Mouse (Mus musculus): ENCODE measurements at regions not wholly inside any gene's neighbourhood (a gene's known extent, or its start where the extent isn't known, plus 50 kb on each side); places are given as distances from the start of the nearest gene placed in this dataset.

DNA sequence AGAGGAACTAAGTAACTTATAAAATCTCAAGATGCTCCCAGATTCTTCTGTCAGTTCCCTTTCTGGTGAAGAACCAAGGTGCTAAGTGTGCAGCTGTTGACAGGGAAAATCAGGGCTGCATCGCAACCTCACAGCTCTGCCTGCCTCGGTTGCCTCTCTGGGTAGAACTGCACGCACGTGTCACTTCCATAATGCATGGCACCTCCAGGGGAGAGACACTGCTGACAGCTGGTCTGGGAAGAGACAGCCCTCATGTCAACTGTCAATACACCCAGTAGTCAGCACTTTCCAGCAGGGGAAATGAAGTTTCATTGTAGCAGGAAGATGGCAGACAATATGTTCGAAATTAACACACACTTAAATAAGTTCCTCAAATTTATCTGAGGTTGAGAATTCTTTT, 376.2 kb upstream of the Nrp1 start:
- TF ChIP-seq CTCF (IDR thresholded peaks at IDR 0.05; ENCODE audit: borderline replicate concordance, extremely low read depth, insufficient read depth, insufficient read length) (no peak), POLR2A (IDR thresholded peaks at IDR 0.05; ENCODE audit: borderline replicate concordance, extremely low read depth, insufficient read depth, insufficient read length, poor library complexity, severe bottlenecking) (no peak)
- DNase-seq (ENCODE audit: low read depth) = no peak

GRCm38 (mm10) chr8:127985616-127986015, 372.8 kb upstream of the Nrp1 start:
- peak; percentile 40 for DNase-seq (ENCODE audit: low read depth)
- TF ChIP-seq CTCF (IDR thresholded peaks at IDR 0.05; ENCODE audit: borderline replicate concordance, extremely low read depth, insufficient read depth, insufficient read length) (no peak), POLR2A (IDR thresholded peaks at IDR 0.05; ENCODE audit: borderline replicate concordance, extremely low read depth, insufficient read depth, insufficient read length, poor library complexity, severe bottlenecking) (no peak)

DNA sequence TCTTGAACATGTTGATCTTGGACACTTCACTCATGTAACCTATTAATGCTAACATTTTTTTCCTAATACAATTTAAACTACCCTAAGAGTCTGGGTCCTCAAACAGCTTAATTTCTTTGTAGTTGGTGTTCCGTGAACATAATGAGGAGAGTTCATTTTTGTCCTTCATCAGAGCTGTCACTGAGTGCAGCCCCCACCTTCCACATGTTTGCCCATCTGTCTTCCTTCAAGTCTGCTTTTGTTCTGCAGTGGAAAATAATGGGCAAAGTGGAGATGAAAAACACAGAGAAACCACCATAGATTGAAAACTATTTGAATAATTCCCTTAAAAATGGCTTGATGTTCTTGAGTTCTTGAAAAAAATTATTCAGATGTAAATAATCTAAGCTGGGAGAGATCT, 369.5 kb upstream of the Nrp1 start:
- no peak for TF ChIP-seq CTCF (IDR thresholded peaks at IDR 0.05; ENCODE audit: borderline replicate concordance, extremely low read depth, insufficient read depth, insufficient read length)
- TF ChIP-seq POLR2A (IDR thresholded peaks at IDR 0.05; ENCODE audit: borderline replicate concordance, extremely low read depth, insufficient read depth, insufficient read length, poor library complexity, severe bottlenecking) = no peak
- DNase-seq (ENCODE audit: low read depth) = peak; percentile 25

DNA sequence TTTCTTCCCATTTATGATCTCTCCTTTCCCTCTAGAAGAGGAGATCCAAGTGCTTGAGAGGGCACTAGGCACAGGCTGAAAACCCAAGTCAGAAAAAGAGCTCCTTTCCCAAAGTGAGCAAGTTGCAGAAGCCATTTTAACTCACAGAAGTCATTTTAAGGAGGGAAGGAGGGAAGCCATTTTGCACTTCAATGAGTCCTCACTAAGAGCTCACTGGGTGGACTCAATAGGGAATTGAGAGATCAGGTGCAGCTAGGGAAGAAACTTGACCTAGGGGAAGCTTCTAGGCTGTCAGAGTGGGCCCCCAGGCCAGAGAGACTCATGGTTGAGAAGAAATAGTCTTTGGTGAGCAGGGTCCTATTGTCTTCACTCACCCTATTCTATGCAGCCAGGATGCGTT, 363.5 kb upstream of the Nrp1 start:
- no peak for DNase-seq (ENCODE audit: low read depth)
- TF ChIP-seq POLR2A (IDR thresholded peaks at IDR 0.05; ENCODE audit: borderline replicate concordance, extremely low read depth, insufficient read depth, insufficient read length, poor library complexity, severe bottlenecking) (no peak), CTCF (IDR thresholded peaks at IDR 0.05; ENCODE audit: borderline replicate concordance, extremely low read depth, insufficient read depth, insufficient read length) (no peak)

DNA sequence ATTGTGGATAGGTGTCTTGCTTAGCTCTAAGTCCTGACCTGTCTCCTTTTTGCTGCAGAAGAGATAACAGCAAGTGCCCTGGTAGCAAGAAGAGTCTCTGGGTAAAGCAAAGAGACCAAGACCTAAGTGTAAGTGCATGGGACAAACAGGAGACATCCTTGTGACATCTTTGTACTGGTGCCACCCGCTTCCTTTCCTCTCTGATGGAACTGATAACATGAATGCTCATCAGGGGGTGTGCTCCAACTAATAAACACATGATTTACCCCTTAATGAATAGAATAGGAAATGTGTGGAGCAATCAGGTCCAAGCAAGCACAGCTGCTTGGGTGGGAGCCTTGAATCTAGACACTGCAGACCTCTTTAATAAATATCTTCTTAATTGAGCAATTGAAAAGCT, 362.9 kb upstream of the Nrp1 start:
- TF ChIP-seq CTCF (IDR thresholded peaks at IDR 0.05; ENCODE audit: borderline replicate concordance, extremely low read depth, insufficient read depth, insufficient read length) = no peak
- TF ChIP-seq POLR2A (IDR thresholded peaks at IDR 0.05; ENCODE audit: borderline replicate concordance, extremely low read depth, insufficient read depth, insufficient read length, poor library complexity, severe bottlenecking) = no peak
- peak; percentile 16 for DNase-seq (ENCODE audit: low read depth)

GRCm38 (mm10) chr8:128002386-128002785, 356.0 kb upstream of the Nrp1 start:
- TF ChIP-seq CTCF (IDR thresholded peaks at IDR 0.05; ENCODE audit: borderline replicate concordance, extremely low read depth, insufficient read depth, insufficient read length) (no peak), POLR2A (IDR thresholded peaks at IDR 0.05; ENCODE audit: borderline replicate concordance, extremely low read depth, insufficient read depth, insufficient read length, poor library complexity, severe bottlenecking) (no peak)
- DNase-seq (ENCODE audit: low read depth) = no peak

GRCm38 (mm10) chr8:128002806-128003205, 355.6 kb upstream of the Nrp1 start:
- no peak for TF ChIP-seq POLR2A (IDR thresholded peaks at IDR 0.05; ENCODE audit: borderline replicate concordance, extremely low read depth, insufficient read depth, insufficient read length, poor library complexity, severe bottlenecking)
- no peak for TF ChIP-seq CTCF (IDR thresholded peaks at IDR 0.05; ENCODE audit: borderline replicate concordance, extremely low read depth, insufficient read depth, insufficient read length)
- DNase-seq (ENCODE audit: low read depth) = no peak

DNA sequence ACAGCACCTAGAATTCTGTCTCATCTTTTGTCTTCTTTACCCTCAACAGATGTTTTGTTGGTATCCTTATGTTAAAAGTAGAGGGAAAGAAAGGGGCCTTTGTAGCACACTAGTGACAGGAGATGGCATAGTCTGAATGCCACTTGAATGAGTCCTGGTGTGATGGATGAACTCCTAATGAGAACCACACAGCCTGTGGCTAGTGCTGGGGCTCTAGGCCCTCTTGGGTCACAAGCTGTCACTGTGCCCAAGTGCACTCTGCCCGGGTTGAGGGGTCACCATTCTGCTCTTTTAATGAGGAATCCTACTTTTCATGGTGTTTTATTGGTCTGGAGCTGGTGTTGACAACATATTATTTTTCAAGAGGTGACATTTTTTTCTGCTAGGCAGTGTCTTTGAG, 355.0 kb upstream of the Nrp1 start:
- DNase-seq (ENCODE audit: low read depth) = no peak
- no peak for TF ChIP-seq POLR2A (IDR thresholded peaks at IDR 0.05; ENCODE audit: borderline replicate concordance, extremely low read depth, insufficient read depth, insufficient read length, poor library complexity, severe bottlenecking)
- TF ChIP-seq CTCF (IDR thresholded peaks at IDR 0.05; ENCODE audit: borderline replicate concordance, extremely low read depth, insufficient read depth, insufficient read length) = no peak

DNA sequence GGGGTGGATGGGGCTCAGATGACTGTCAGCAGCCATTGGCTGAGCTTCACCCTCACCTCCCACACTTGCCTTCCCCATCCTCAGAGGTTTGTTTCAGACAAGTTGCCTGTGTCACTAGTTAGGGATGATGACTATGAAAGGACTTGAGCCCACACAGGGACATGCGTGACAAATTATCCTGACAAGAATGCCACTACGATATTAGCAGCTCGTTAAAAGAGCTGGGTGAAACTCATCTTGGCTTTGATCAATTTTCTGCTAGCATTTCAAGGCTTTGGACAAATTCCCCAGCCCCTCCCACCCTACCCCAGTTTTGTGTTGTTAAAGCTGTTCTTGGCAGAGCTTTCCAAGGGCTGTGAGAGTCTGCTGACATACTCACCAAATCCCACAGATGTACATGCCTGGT, 354.5 kb upstream of the Nrp1 start:
- DNase-seq (ENCODE audit: low read depth) = peak; percentile 85
- TF ChIP-seq CTCF (IDR thresholded peaks at IDR 0.05; ENCODE audit: borderline replicate concordance, extremely low read depth, insufficient read depth, insufficient read length) (no peak), POLR2A (IDR thresholded peaks at IDR 0.05; ENCODE audit: borderline replicate concordance, extremely low read depth, insufficient read depth, insufficient read length, poor library complexity, severe bottlenecking) (no peak)

DNA sequence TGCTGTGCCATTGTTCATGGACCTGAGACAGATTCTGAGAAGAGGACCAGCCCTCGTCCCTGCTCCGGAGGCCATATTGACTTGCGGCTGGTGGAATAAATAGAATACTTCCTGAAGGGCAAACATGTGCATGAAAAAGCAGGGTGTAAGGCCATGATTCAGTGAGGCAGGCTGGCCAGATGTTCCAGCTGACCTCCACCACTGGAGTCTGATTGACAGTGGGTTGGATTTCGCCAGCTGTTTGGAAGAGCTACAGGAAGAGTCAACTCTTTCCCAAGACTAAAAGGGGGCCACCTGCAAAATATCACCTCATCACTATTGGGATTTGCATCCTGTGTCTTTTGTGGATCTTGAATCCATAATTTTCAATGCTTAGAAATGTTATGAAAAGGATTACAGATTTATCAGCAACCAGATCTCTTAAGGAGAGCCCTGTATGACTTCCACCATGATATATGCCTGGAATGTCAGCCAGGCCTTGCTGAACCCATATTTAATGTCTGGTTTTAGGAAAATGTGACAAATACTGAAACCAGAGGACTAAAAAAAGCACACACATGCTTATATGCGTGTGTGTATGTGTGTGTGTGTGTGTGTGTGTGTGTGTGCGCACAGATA, 348.9 kb upstream of the Nrp1 start:
- TF ChIP-seq CTCF (IDR thresholded peaks at IDR 0.05; ENCODE audit: borderline replicate concordance, extremely low read depth, insufficient read depth, insufficient read length) = no peak
- no peak for TF ChIP-seq POLR2A (IDR thresholded peaks at IDR 0.05; ENCODE audit: borderline replicate concordance, extremely low read depth, insufficient read depth, insufficient read length, poor library complexity, severe bottlenecking)
- DNase-seq (ENCODE audit: low read depth) = no peak

DNA sequence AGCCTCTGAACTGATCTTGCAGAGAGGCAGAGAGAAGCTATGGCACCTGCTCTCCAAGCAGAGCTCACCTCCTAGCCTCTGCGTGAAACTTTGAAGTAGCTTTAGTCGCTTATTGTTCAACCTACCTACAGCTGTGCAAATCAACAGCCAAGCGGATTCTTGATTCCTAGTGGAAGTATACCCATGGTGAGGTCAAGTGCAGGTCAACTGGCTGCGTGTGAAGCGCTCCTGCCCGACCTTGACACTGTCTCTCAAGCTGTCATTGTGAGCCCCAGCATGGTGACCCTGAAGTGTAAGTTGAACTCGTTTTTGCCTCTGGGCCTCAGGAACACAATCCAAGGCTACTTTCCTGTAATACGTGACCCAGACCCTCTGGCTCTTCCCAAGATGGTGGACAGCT, 341.2 kb upstream of the Nrp1 start:
- DNase-seq (ENCODE audit: low read depth) = no peak
- no peak for TF ChIP-seq CTCF (IDR thresholded peaks at IDR 0.05; ENCODE audit: borderline replicate concordance, extremely low read depth, insufficient read depth, insufficient read length)
- TF ChIP-seq POLR2A (IDR thresholded peaks at IDR 0.05; ENCODE audit: borderline replicate concordance, extremely low read depth, insufficient read depth, insufficient read length, poor library complexity, severe bottlenecking) = no peak

GRCm38 (mm10) chr8:128023661-128024060, 334.7 kb upstream of the Nrp1 start:
- TF ChIP-seq POLR2A (IDR thresholded peaks at IDR 0.05; ENCODE audit: borderline replicate concordance, extremely low read depth, insufficient read depth, insufficient read length, poor library complexity, severe bottlenecking) (no peak), CTCF (IDR thresholded peaks at IDR 0.05; ENCODE audit: borderline replicate concordance, extremely low read depth, insufficient read depth, insufficient read length) (no peak)
- no peak for DNase-seq (ENCODE audit: low read depth)

Measured in brain, embryonic 14.5 days (tissue).